21 mouse cellular contexts compared by ENCODE assay signal in the genomic region with DNA sequence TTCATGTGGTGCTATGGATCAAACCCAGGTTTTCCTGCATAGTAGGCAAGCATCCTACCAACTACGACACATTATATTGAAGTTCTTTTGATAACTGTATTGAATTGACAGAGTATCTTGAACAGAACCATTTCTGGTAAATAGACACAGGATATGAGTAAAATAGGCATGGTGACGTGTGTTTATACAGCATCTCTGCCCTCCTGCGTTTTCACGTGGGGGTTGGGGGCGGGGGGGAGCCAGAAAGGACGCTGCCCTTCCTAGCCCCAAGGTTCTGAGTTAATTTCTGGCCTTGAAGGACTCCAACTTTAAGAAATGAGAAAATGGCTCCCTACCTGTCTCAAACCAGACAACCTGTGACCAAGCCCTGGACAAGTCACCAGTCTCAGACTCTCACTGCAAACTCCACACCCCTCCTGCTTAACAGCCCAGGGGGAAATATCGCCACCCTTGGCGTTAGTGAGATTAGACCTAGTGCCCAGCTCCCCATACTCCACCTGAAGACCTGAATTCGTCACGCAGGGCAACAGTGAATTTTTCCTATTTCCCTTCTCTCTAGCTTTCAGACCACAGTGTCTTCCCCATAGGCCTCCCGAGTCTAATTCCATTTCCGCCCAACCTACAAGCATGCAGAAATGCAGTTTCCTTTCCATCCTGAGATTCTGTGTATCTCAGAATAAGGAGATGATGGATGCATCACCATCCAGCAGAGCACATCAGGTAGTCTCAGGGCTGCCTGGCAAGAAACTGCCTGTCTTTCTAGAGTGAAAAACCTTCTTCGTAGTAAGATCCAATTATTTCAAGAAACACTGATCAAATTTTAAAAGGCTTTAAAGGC. TPM values are rescaled to one million over a fixed set of nuclear protein-coding genes. Genes with fewer than 3 reads are reported as not detected.
DNase-seq lines count a peak whose midpoint lies in the region; ATAC-seq lines count a peak whose summit lies in the region.
"Had no signal": no experiment of that assay in that cellular context is flagged by ENCODE, and none has a peak within 500 bp of the region (broad histone marks: within the 10 kb centered on the region; RNA-seq: fewer than 3 reads in every experiment).

No protein-coding gene starts in this region.

- peak; percentile 23 for DNase-seq in thymus, postnatal 4 days
- no peak for DNase-seq in thymus, postnatal 14 days
- peak; percentile 92 for DNase-seq in induced T-regulatory cell, adult 2 months (ENCODE audit: low read depth)
- DNase-seq in cerebellum, adult 11-12 months: no peak
- no peak for DNase-seq in gastrocnemius, adult 18-20 months (ENCODE audit: low spot score)
- DNase-seq in left cerebral cortex, adult 18-20 months (ENCODE audit: low spot score in 2 of 2): no peak
- DNase-seq: adrenal gland, postnatal 10 days; cerebellum, adult 11 months; cerebellum, adult 9-11 months; cerebellum, postnatal 36 days; gastrocnemius, postnatal 14 days; heart, postnatal 36 days had no signal

- ATAC-seq in CD4-positive, CD25-positive, alpha-beta regulatory T cell, adult 4 months: peak; percentile 40
- ATAC-seq: forebrain, embryonic 16.5 days; intestine, embryonic 15.5 days; Patski had no signal

RNA-seq across cellular contexts. Expression of gene Cd2, which starts 3.7 kb away (rescaled TPM):
- polyA plus RNA-seq in CD4-positive, CD25-positive, alpha-beta regulatory T cell, adult 4 months (2017; shearing (Covaris generic)): 1,000 to 10,000 TPM; 1,558 to 1,756 TPM
- total RNA-seq in gastrocnemius, adult 18-20 months (2021): not detected
- not detected for total RNA-seq in left cerebral cortex, adult 18-20 months (2021)
- polyA plus RNA-seq: brain, embryonic 14.5 days; embryonic facial prominence, embryonic 13.5 days; forebrain, embryonic 12.5 days; heart, embryonic 12.5 days; hindbrain, embryonic 15.5 days; Patski had no signal

Comparison
In these comparisons a context has a peak if more than half of its experiments do, and no peak if none do; other contexts are left out.
1. DNase-seq: peak in thymus, postnatal 4 days (single experiment) and induced T-regulatory cell, adult 2 months (single experiment); none in thymus, postnatal 14 days (single experiment), cerebellum, adult 11-12 months (single experiment), gastrocnemius, adult 18-20 months (single experiment) and left cerebral cortex, adult 18-20 months (0 of 2).